Mouse (Mus musculus) hindbrain, embryonic 15.5 days (tissue): ENCODE data around the gene Slc6a1. TPM values are rescaled to one million over a fixed set of nuclear protein-coding genes. Genes with fewer than 3 reads are reported as not detected.

Source experiments
- ATAC-seq: fragments of 200-750 bp; cut with Nextera tagmentation; 2 replicates; pipeline ENCODE4 v1.8.0; 2017; ENCODE audit warnings: low read depth, moderate number of reproducible peaks, moderate TSS enrichment; ENCODE audit not compliant: low FRiP score
- H3K27ac ChIP-seq: fragments of 300-500 bp; sonication (generic); replicated peaks from 2 replicates; pipeline ENCODE4 v1.5.1; 2015; ENCODE audit warnings: mild to moderate bottlenecking, inconsistent platforms
- H3K27me3 ChIP-seq: fragments of 300-500 bp; sonication (generic); 2 replicates; pipeline ENCODE4 v1.6.1; 2015; ENCODE audit warnings: control low read depth, inconsistent platforms
- H3K36me3 ChIP-seq: fragments of 300-500 bp; sonication (generic); 2 replicates; pipeline ENCODE4 v1.6.1; 2015; ENCODE audit warnings: control low read depth, inconsistent platforms
- H3K4me1 ChIP-seq: fragments of 300-500 bp; sonication (generic); replicated peaks from 2 replicates; pipeline ENCODE4 v1.6.1; 2015; ENCODE audit warnings: control low read depth, inconsistent platforms
- H3K4me2 ChIP-seq: fragments of 300-500 bp; sonication (generic); 2 replicates; pipeline ENCODE4 v1.6.1; 2015; ENCODE audit warnings: moderate library complexity, mild to moderate bottlenecking, inconsistent platforms
- H3K4me3 ChIP-seq: fragments of 300-500 bp; sonication (generic); 2 replicates; pipeline ENCODE4 v1.5.1; 2015; ENCODE audit warnings: mild to moderate bottlenecking, inconsistent platforms
- H3K9ac ChIP-seq: fragments of 300-500 bp; sonication (generic); 2 replicates; pipeline ENCODE4 v1.6.1; 2015; ENCODE audit warnings: inconsistent platforms
- H3K9me3 ChIP-seq: fragments of 300-500 bp; sonication (generic); 2 replicates; pipeline ENCODE4 v1.6.1; 2016; ENCODE audit warnings: control low read depth, inconsistent platforms
- WGBS: fragments of 180-500 bp; shearing (Covaris S2); methylation state at CpG from one replicate; pipeline ENCODE4 v1.1.7; 2015; 5-methylcytosine and 5-hydroxymethylcytosine counted together
- polyA plus RNA-seq: library from polyadenylated mRNA; unstranded; fragments of >200 nt; fragmentation: Nextera tagmentation; extraction: Ambion mirVana; gene quantifications from 2 replicates; pipeline ENCODE4 v1.2.1, GENCODE M21; 2015

Gene Slc6a1
- polyA plus RNA-seq, 1 experiment from 2014 or later = 150 TPM

DNA sequence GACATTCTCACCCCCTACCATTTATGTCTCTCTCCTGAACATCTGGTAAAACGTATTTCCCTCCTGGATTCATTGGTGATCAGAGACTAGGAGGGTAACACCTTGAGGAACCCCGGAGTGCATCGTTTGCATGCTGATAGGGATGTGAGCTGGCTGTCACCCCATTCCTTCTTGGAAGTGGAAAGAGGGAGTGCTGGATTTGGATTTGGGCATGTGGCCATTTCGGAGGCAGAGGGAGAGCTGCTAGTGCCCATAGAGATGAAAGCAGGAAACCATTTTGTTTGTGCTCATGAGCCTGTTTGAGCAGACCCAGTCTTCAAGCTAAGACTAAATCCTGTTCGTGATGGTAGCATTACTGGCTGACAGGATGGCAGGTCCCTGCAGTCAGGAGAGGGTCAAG, 9.0 kb downstream of the Slc6a1 start:
- Histone ChIP-seq H3K4me1 (peaks cover 97% of the 10 kb centered on the region), H3K4me3 (no peak overlapping the region), H3K9me3 (no peaks in the 10 kb centered on the region), H3K4me2 (peak overlapping the region; percentile 42), H3K27ac (peak overlapping the region; percentile 87), H3K9ac (no peak overlapping the region), H3K27me3 (no peaks in the 10 kb centered on the region), H3K36me3 (no peaks in the 10 kb centered on the region)
- WGBS = 33% methylated on average over 5 of the region's 5 CpGs
- no peak for ATAC-seq

DNA sequence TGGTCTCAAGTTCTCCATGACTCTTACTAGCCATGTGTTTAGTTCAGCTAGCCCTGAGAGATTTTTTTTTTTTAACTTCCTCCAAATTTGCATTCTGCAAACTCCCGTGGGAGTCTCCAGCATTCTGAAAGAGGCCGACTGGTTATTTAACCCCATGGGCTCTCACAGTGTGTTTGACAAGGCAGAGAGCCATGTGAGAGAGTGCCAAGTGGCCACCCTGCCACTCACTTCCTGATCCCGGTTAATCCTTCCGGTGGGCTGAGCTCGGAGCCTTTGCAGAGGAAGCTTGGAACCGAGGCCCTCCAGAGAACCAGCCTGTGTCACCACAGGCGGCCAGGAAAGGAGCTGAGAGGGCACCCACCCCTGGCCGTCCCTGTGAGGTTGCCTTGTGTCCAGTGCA, 11.1 kb downstream of the Slc6a1 start:
- Histone ChIP-seq H3K36me3 (no peaks in the 10 kb centered on the region), H3K4me3 (no peak overlapping the region), H3K27me3 (no peaks in the 10 kb centered on the region), H3K4me1 (peaks cover 99% of the 10 kb centered on the region), H3K9ac (no peak overlapping the region), H3K4me2 (0 out of 2 replicates have a peak overlapping the region, but pooled peaks have one; percentile 18), H3K27ac (peak overlapping the region; percentile 45), H3K9me3 (no peaks in the 10 kb centered on the region)
- 25% methylated on average over 8 of the region's 8 CpGs for WGBS
- ATAC-seq = no peak

DNA sequence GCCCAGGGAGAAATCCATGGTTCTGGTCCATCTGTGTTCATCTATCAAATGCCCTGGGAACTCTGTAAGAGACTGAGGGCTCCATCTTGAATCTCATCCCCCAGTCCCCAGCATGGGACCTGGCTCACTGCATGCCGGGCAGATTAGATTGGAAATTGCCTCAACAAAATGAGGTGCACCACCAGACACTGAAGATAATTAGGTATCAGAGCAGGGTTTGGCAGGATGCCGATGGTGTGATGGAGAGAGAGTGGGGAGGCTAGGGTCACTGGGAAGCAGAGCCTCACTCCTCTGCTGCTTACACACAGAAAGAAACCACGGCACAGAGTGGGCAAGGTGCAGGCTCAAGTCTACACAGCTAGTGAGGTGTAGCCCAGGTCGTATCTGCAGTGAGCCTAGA, 12.7 kb downstream of the Slc6a1 start:
- Histone ChIP-seq H3K4me2 (no peak overlapping the region), H3K9ac (no peak overlapping the region), H3K36me3 (no peaks in the 10 kb centered on the region), H3K4me3 (no peak overlapping the region), H3K27ac (0 out of 2 replicates have a peak overlapping the region, but pooled peaks have one; percentile 45), H3K9me3 (no peaks in the 10 kb centered on the region), H3K4me1 (peaks cover 86% of the 10 kb centered on the region), H3K27me3 (no peaks in the 10 kb centered on the region)
- WGBS = 61% methylated on average over 4 of the region's 4 CpGs
- ATAC-seq = no peak

DNA sequence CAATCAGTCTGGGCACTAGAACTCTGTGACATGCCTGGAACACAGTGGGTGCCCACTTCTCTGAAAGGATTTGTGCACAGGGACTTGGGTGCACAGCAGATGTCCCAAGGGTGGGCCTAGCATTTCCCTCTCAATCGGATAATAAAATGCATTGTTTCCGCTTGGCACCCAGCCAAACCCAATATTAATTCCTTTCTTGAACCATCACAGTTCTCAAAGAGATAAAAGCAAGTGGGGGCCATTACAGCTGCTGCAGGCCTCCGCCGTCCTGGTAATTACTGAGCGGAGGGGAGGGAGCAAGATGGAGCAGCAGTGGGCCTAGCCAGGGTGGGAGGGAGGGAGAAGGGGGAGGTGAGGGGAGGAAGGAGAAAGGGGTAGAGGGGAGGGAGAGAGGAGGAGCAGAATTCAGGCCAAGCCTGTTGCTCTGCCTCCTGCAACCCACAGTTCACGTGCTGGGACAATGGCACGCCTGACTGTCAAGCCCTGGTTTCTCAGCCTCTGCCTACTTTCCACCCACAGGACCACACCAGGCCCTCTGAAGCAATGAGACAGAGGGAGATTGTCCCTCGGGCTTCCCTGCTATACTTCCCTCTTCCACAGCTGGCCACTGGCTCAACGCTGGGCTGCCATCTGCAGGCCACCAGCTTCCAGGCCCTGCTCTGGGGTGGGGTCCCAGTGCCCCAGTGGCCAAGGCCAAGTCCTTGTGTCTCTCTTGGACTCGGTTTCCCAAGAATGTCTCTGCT, 15.0 kb downstream of the Slc6a1 start:
- WGBS = 16% methylated on average over 10 of the region's 10 CpGs
- H3K4me3 ChIP-seq = no peak overlapping the region
- H3K4me2 ChIP-seq = no peak overlapping the region
- H3K4me1 ChIP-seq = peaks cover 66% of the 10 kb centered on the region
- H3K27ac ChIP-seq = peak overlapping the region; percentile 74
- peak; percentile 75 for ATAC-seq
- 0 out of 2 replicates have a peak, but pooled peaks cover 3% of the 10 kb centered on the region for H3K36me3 ChIP-seq
- H3K9ac ChIP-seq = no peak overlapping the region
- no peaks in the 10 kb centered on the region for H3K27me3 ChIP-seq
- H3K9me3 ChIP-seq = no peaks in the 10 kb centered on the region

DNA sequence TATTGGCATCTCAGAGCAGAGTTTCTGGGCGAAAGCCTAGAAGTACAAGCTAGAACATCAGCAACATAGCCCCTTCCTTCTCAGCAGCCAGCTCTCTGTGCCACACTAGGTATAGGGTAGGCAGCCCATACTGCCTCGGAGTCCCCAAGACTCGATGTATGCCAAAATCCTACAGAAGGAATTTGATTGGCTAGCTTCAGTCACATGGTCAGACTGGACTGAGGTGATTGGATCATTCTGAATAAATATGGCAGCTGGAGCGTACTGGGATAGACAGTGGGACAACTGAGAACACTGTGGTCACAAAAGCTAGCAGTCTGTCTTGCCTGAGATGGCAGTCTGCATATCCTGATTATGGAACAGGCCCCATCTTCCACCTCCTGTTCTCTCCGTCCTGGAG, 17.3 kb downstream of the Slc6a1 start:
- Histone ChIP-seq H3K4me2 (no peak overlapping the region), H3K27me3 (no peaks in the 10 kb centered on the region), H3K9me3 (no peaks in the 10 kb centered on the region), H3K4me3 (no peak overlapping the region), H3K9ac (no peak overlapping the region), H3K36me3 (peaks cover 20% of the 10 kb centered on the region; the same call in 1 of the 2 replicates), H3K27ac (no peak overlapping the region), H3K4me1 (peaks cover 43% of the 10 kb centered on the region)
- ATAC-seq = no peak
- WGBS = 94% methylated on average over 5 of the region's 5 CpGs

DNA sequence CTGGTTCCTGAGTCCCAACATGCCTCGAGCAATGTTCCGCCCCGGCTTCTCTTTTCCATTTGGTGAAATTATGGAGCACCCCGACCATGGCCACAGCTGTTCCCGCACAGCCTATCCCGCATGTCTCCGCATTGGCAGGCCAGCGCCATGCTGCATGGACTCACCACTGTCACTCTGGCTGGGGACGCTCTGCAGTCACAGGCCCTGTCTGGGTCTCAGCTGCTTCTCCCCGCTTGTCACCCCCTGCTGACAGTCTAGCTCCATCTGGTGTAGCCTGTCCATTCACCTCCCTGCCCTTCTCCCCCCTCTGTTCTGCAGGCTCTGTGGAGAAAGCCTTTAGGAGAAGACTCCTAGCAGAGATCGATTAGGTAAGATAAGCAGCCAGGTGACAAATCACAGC, 18.3 kb downstream of the Slc6a1 start:
- Histone ChIP-seq H3K36me3 (peaks cover 31% of the 10 kb centered on the region; the same call in 1 of the 2 replicates), H3K9ac (no peak overlapping the region), H3K4me3 (no peak overlapping the region), H3K4me1 (peaks cover 33% of the 10 kb centered on the region), H3K4me2 (no peak overlapping the region), H3K27me3 (no peaks in the 10 kb centered on the region), H3K9me3 (no peaks in the 10 kb centered on the region), H3K27ac (no peak overlapping the region)
- WGBS = 42% methylated on average over 11 of the region's 11 CpGs
- ATAC-seq = no peak

DNA sequence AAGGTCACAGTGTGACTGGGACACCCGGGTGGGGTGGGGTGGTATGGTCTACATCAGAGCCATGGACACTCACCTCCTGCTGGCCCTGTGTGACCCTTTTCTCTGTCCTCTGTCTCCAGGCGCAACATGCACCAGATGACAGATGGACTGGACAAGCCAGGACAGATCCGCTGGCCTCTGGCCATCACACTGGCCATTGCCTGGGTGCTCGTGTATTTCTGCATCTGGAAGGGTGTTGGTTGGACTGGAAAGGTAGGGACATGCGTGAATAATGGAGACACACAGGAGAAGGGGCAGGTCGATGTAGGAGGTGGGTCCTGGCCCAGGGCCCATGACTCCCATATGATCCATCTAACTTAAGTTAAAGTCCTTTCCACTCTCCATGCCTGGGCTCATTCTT, 22.2 kb downstream of the Slc6a1 start:
- peaks cover 4% of the 10 kb centered on the region; the same call in 1 of the 2 replicates for H3K4me1 ChIP-seq
- 86% methylated on average over 6 of the region's 6 CpGs for WGBS
- H3K4me2 ChIP-seq = no peak overlapping the region
- H3K36me3 ChIP-seq = peaks cover 43% of the 10 kb centered on the region
- H3K9ac ChIP-seq = no peak overlapping the region
- H3K27me3 ChIP-seq = no peaks in the 10 kb centered on the region
- no peaks in the 10 kb centered on the region for H3K9me3 ChIP-seq
- H3K27ac ChIP-seq = no peak overlapping the region
- no peak for ATAC-seq
- no peak overlapping the region for H3K4me3 ChIP-seq

DNA sequence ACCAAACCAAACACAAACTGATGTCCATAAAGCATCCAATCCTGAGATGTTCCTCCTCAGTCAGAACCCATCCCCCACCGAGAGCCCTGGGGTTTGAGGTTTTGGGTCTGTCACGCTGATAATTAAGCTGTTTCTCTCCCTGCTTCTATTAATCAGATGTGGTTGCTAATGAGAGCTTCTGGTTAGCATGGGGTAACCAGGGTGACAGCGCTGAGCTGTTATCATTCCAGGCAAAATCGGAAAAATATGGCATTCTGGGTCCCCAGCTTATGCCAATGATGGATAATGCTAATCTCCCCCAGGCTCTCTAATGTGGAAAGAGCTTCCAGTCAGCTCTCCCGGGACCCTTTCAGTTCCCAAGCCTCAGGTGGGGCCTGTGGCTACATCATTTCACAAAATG, 38.1 kb downstream of the Slc6a1 start:
- Histone ChIP-seq H3K9me3 (no peaks in the 10 kb centered on the region), H3K4me1 (peaks cover 4% of the 10 kb centered on the region; the same call in 1 of the 2 replicates), H3K27ac (no peak overlapping the region), H3K4me2 (no peak overlapping the region), H3K36me3 (0 out of 2 replicates have a peak, but pooled peaks cover 2% of the 10 kb centered on the region), H3K4me3 (no peak overlapping the region), H3K27me3 (no peaks in the 10 kb centered on the region), H3K9ac (no peak overlapping the region)
- ATAC-seq = no peak
- WGBS = 21% methylated on average over 5 of the region's 5 CpGs

DNA sequence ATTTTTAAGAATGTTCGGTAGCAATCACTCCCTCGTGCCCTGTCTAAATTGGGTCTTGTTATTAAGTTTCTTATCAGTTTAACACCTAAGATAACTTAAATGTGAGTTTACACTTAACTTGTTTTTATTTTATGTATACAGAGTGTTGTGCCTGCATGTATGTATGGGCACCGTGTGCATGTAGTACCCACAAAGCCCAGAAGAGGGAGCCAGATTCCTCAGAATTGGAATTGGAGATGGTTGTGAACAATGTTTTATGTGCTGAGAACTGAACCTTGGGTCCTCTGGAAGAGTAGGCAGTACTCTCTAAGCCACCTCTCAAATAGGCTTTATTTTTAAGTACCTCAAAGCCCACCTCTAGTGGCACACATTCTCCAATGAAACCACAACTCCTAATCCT, 38.7 kb downstream of the Slc6a1 start:
- Histone ChIP-seq H3K4me1 (peaks cover 4% of the 10 kb centered on the region; the same call in 1 of the 2 replicates), H3K9ac (no peak overlapping the region), H3K36me3 (0 out of 2 replicates have a peak, but pooled peaks cover 1% of the 10 kb centered on the region), H3K27ac (no peak overlapping the region), H3K9me3 (no peaks in the 10 kb centered on the region), H3K4me3 (no peak overlapping the region), H3K27me3 (no peaks in the 10 kb centered on the region), H3K4me2 (no peak overlapping the region)
- ATAC-seq = no peak
- WGBS = 95% methylated on average over 3 of the region's 3 CpGs

DNA sequence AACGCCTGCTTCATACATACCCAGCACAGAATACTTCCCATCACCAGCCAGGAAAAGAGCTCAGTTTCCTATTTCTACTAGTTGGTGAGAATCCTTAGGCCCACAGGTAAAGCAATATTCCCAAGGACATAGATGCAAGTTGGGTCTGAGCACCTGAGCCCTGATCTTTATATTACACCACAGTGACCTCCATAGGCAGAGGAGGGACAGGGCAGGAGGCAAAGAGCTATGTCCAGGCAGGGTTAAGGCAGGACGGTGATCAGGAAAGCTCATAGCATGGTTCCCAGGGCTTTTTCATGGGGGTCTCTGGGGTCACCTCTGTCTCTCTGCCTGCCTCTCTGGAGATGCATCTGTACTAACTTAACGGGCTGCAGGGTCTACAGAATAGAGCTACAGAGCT, 40.5 kb downstream of the Slc6a1 start:
- Histone ChIP-seq H3K27me3 (no peaks in the 10 kb centered on the region), H3K9me3 (no peaks in the 10 kb centered on the region), H3K27ac (no peak overlapping the region), H3K4me2 (no peak overlapping the region), H3K4me1 (peaks cover 4% of the 10 kb centered on the region; the same call in 1 of the 2 replicates), H3K4me3 (no peak overlapping the region), H3K9ac (no peak overlapping the region), H3K36me3 (no peaks in the 10 kb centered on the region)
- 72% methylated on average over 3 of the region's 3 CpGs for WGBS
- ATAC-seq = no peak

DNA sequence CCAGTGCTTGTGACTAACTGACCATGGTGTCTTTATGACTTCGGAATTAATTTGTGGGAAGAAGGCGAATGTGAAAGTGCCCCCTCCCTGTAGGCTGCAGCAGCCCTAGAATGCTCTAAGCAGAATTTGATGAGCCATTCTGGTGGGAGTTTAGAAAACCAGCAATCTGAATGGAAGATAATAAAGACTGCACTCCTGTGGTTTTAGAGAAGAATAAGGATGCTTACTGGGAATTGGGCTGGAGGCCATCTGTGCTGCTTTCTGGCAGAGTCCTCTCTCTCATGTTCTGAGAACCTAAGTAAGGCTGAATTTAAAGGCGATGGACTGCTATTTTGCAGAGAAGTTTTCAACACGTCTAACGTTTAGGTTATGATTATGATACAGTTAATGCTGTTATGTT, 42.4 kb downstream of the Slc6a1 start:
- H3K27ac ChIP-seq = peak overlapping the region; percentile 38; the same call in 1 of the 2 replicates
- H3K4me1 ChIP-seq = peaks cover 11% of the 10 kb centered on the region
- no peak overlapping the region for H3K9ac ChIP-seq
- ATAC-seq = no peak
- H3K27me3 ChIP-seq = no peaks in the 10 kb centered on the region
- no peaks in the 10 kb centered on the region for H3K36me3 ChIP-seq
- no peak overlapping the region for H3K4me3 ChIP-seq
- H3K9me3 ChIP-seq = no peaks in the 10 kb centered on the region
- 78% methylated on average over 5 of the region's 5 CpGs for WGBS
- no peak overlapping the region for H3K4me2 ChIP-seq

DNA sequence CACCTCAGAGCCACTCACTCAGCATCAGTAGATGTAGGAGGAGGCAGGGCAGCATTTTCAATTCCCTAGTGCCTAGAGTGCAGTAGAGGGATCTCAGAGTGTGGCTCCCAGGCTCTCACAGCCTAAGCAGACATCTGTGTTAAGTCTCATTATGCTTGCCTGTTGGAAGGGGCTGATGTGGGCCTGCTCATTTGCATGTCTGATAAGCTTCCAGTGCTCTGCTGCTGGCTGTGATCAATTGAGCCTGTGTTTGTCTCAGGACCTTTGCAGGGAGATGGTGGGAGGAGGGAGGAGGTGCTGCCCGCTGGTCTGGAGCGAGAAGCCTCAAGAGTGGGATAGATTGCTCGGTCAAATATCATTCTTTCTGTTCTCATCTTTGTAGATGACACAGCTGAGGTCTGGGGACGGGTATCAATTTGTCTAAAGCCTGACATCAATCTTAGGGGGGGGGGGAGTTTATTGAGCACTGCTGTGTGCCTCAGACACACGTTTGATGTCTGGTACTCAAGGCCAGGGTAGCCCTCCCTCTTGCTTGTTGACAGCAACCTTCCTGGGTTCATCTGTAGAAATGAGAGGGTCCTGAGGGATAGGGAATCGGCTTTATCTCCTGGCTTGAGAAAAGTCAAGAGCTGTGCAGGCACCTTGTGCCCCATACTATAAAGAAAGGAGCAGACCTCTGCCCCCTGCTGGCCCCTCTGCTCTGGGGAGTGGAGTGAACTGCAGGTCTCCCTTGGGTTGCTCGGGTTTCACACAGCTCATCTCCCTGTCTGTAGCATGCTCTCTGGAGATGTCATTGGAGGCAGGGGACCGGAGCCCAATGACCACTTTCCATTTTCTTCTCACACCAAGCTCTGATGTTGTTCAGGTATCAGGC, 47.4 kb downstream of the Slc6a1 start:
- H3K27ac ChIP-seq = no peak overlapping the region
- no peaks in the 10 kb centered on the region for H3K27me3 ChIP-seq
- no peak overlapping the region for H3K4me3 ChIP-seq
- no peak overlapping the region for H3K9ac ChIP-seq
- ATAC-seq = peak; percentile 80
- H3K4me1 ChIP-seq = peaks cover 11% of the 10 kb centered on the region
- H3K9me3 ChIP-seq = no peaks in the 10 kb centered on the region
- H3K4me2 ChIP-seq = no peak overlapping the region
- no peaks in the 10 kb centered on the region for H3K36me3 ChIP-seq
- WGBS = 26% methylated on average over 8 of the region's 8 CpGs
